Mouse (Mus musculus): ENCODE results near the gene Slit1. TPM values are rescaled to one million over a fixed set of nuclear protein-coding genes. Genes with fewer than 3 reads are reported as not detected.

Gene Slit1
- polyA plus RNA-seq, 1 experiment = 2.7 TPM

GRCm38 (mm10) chr19:41560856-41561255 is 182.6 kb downstream of the Slit1 start:
- TF ChIP-seq POLR2A (IDR thresholded peaks at IDR 0.05; ENCODE audit: borderline replicate concordance, control insufficient read depth, low read depth, low read length) = no peak
- TF ChIP-seq CTCF (IDR thresholded peaks at IDR 0.05; ENCODE audit: control insufficient read depth, insufficient read depth, low read length) = no peak
- H3K4me3 ChIP-seq (replicated peaks; ENCODE audit: control insufficient read depth, low read depth, low read length) = no peak overlapping the region
- no peaks in the 10 kb centered on the region; the same call in 1 of the 2 replicates for H3K4me1 ChIP-seq (ENCODE audit: control insufficient read depth, insufficient read depth, low read length)
- WGBS = 82% methylated on average over 3 of the region's 3 CpGs
- H3K27ac ChIP-seq (ENCODE audit: control insufficient read depth, insufficient read depth, low read depth, low read length, poor library complexity) = no peak overlapping the region

GRCm38 (mm10) chr19:41558891-41559486 is 184.5 kb downstream of the Slit1 start:
- H3K27ac ChIP-seq (ENCODE audit: control insufficient read depth, insufficient read depth, low read depth, low read length, poor library complexity) = no peak overlapping the region
- WGBS = 93% methylated on average over 9 of the region's 9 CpGs
- H3K4me3 ChIP-seq (replicated peaks; ENCODE audit: control insufficient read depth, low read depth, low read length) = no peak overlapping the region
- TF ChIP-seq POLR2A (IDR thresholded peaks at IDR 0.05; ENCODE audit: borderline replicate concordance, control insufficient read depth, low read depth, low read length) = no peak
- TF ChIP-seq CTCF (IDR thresholded peaks at IDR 0.05; ENCODE audit: control insufficient read depth, insufficient read depth, low read length) = no peak
- H3K4me1 ChIP-seq (ENCODE audit: control insufficient read depth, insufficient read depth, low read length) = no peaks in the 10 kb centered on the region; the same call in 1 of the 2 replicates

GRCm38 (mm10) chr19:41557491-41557890 is 186.0 kb downstream of the Slit1 start:
- TF ChIP-seq CTCF (IDR thresholded peaks at IDR 0.05; ENCODE audit: control insufficient read depth, insufficient read depth, low read length) (no peak), POLR2A (IDR thresholded peaks at IDR 0.05; ENCODE audit: borderline replicate concordance, control insufficient read depth, low read depth, low read length) (no peak)
- Histone ChIP-seq H3K27ac (ENCODE audit: control insufficient read depth, insufficient read depth, low read depth, low read length, poor library complexity) (no peak overlapping the region), H3K4me3 (replicated peaks; ENCODE audit: control insufficient read depth, low read depth, low read length) (no peak overlapping the region), H3K4me1 (ENCODE audit: control insufficient read depth, insufficient read depth, low read length) (no peaks in the 10 kb centered on the region; the same call in 1 of the 2 replicates)
- 88% methylated on average over 4 of the region's 4 CpGs for WGBS

- no peak for TF ChIP-seq CTCF (IDR thresholded peaks at IDR 0.05; ENCODE audit: control insufficient read depth, insufficient read depth, low read length)
- TF ChIP-seq POLR2A (IDR thresholded peaks at IDR 0.05; ENCODE audit: borderline replicate concordance, control insufficient read depth, low read depth, low read length) = no peak
- no peak overlapping the region for H3K27ac ChIP-seq (ENCODE audit: control insufficient read depth, insufficient read depth, low read depth, low read length, poor library complexity)
- no peaks in the 10 kb centered on the region; the same call in 1 of the 2 replicates for H3K4me1 ChIP-seq (ENCODE audit: control insufficient read depth, insufficient read depth, low read length)
- WGBS = 85% methylated on average over 4 of the region's 4 CpGs
- H3K4me3 ChIP-seq (replicated peaks; ENCODE audit: control insufficient read depth, low read depth, low read length) = no peak overlapping the region
These were observed 186.5 kb downstream of the Slit1 start for GRCm38 (mm10) chr19:41556981-41557380.

Other genes starting within 250 kb of the Slit1 start
- 4.7 and 10.7 TPM in 2 replicates for gene Gm340, start 161.3 kb downstream of the Slit1 start, polyA plus RNA-seq (2011; ENCODE audit: insufficient read depth, insufficient read length, low replicate concordance, missing spikeins)
- 25.5 and 26.6 TPM in 2 replicates for gene Arhgap19, start 58.4 kb upstream of the Slit1 start, polyA plus RNA-seq (2011; ENCODE audit: insufficient read depth, insufficient read length, low replicate concordance, missing spikeins)
- 6.4 and 12.0 TPM in 2 replicates for gene Frat1, start 86.3 kb upstream of the Slit1 start, polyA plus RNA-seq (2011; ENCODE audit: insufficient read depth, insufficient read length, low replicate concordance, missing spikeins)
- 4.5 and 9.7 TPM in 2 replicates for gene Frat2, start 104.5 kb upstream of the Slit1 start, polyA plus RNA-seq (2011; ENCODE audit: insufficient read depth, insufficient read length, low replicate concordance, missing spikeins)
- gene Rrp12, start 152.5 kb upstream of the Slit1 start, polyA plus RNA-seq (2011; ENCODE audit: insufficient read depth, insufficient read length, low replicate concordance, missing spikeins) = 5.8 and 12.5 TPM in 2 replicates
- 47.1 and 160 TPM in 2 replicates for gene Pgam1, start 168.3 kb upstream of the Slit1 start, polyA plus RNA-seq (2011; ENCODE audit: insufficient read depth, insufficient read length, low replicate concordance, missing spikeins)
- 16.4 and 24.6 TPM in 2 replicates for gene Exosc1, start 189.8 kb upstream of the Slit1 start, polyA plus RNA-seq (2011; ENCODE audit: insufficient read depth, insufficient read length, low replicate concordance, missing spikeins)
- 27.4 and 59.8 TPM in 2 replicates for gene Zdhhc16, start 189.8 kb upstream of the Slit1 start, polyA plus RNA-seq (2011; ENCODE audit: insufficient read depth, insufficient read length, low replicate concordance, missing spikeins)
- gene Mms19, start 237.5 kb upstream of the Slit1 start, polyA plus RNA-seq (2011; ENCODE audit: insufficient read depth, insufficient read length, low replicate concordance, missing spikeins) = 28.0 and 45.8 TPM in 2 replicates
- gene Ubtd1, start 238.1 kb upstream of the Slit1 start, polyA plus RNA-seq (2011; ENCODE audit: insufficient read depth, insufficient read length, low replicate concordance, missing spikeins) = 6.0 and 10.2 TPM in 2 replicates

Measured in bone marrow, adult 2 months (tissue).